Mouse (Mus musculus) cortical plate, adult 2 months (tissue): Measurements from ENCODE around the gene Cuedc1.

Experiments
- CTCF ChIP-seq: fragments of 200-500 bp; IDR thresholded peaks from 2 replicates; pipeline ENCODE4 v1.5.1; 2011; ENCODE audit warnings: mild to moderate bottlenecking, control low read depth, low read length; ENCODE audit not compliant: insufficient read depth; ENCODE audit errors: extremely low read depth
- POLR2A ChIP-seq: fragments of 200-500 bp; IDR thresholded peaks from 2 replicates; pipeline ENCODE4 v1.6.1; 2011; ENCODE audit warnings: mild to moderate bottlenecking, low read length, control low read depth; ENCODE audit not compliant: insufficient read depth; ENCODE audit errors: extremely low read depth

DNA sequence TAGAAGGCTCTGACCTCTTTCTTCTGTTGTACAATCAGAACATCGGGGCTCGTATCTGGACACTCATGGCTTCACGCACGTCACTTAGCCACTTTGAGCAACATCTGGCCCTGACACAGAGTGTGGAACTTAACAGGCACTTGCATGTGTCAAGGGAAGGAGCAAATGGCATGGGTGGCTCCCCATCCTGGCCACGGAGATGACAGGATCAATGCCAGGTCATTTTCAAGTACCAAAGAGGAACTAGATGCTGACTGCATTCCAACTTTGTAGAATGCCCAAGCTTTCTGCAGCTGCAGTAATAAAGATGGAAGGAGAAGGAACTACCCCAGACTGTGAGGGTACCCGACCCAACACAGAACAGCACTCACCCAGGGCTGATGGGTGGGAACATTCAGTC, 120.3 kb downstream of the Cuedc1 start:
- TF ChIP-seq POLR2A (no peak), CTCF (no peak)
